Mouse (Mus musculus) MEL (cell line): ENCODE results near the gene Tpm1. TPM values are rescaled to one million over a fixed set of nuclear protein-coding genes. Genes with fewer than 3 reads are reported as not detected.

Experiments
- DNase-seq: peaks from one replicate; pipeline ENCODE4 v3.0.0; 2011; ENCODE audit warnings: low read depth, low spot score
- H3K27ac ChIP-seq: 2 replicates; pipeline ENCODE4 v1.5.1; 2012; ENCODE audit warnings: low read depth, mild to moderate bottlenecking, control low read depth, low read length, moderate library complexity; ENCODE audit not compliant: control insufficient read depth
- H3K27me3 ChIP-seq, 2 experiments: fragments of 150-350 bp in 1 of 2; sonication (generic) in 1 of 2; 2 replicates each; pipeline ENCODE4 v1.6.1; 2012; ENCODE audit warnings: low read length in 2 of 2, mild to moderate bottlenecking in 2 of 2, improper control_type of control experiment in 1 of 2, moderate library complexity in 1 of 2; ENCODE audit not compliant: insufficient read depth in 2 of 2, control insufficient read depth in 1 of 2
- H3K36me3 ChIP-seq, 2 experiments: 2 replicates each; pipeline ENCODE4 v1.6.1; 2012 to 2014; ENCODE audit warnings: low read length in 2 of 2, improper control_type of control experiment in 1 of 2, inconsistent platforms in 1 of 2, mild to moderate bottlenecking in 1 of 2; ENCODE audit not compliant: insufficient read depth in 2 of 2, control insufficient read depth in 1 of 2
- H3K4me1 ChIP-seq, 2 experiments: fragments of 150-350 bp in 1 of 2; sonication (generic) in 1 of 2; 2 replicates each; pipeline ENCODE4 v1.6.1; 2012; ENCODE audit warnings: low read length in 2 of 2, improper control_type of control experiment in 1 of 2, mild to moderate bottlenecking in 1 of 2; ENCODE audit not compliant: insufficient read depth in 2 of 2, control insufficient read depth in 1 of 2
- H3K4me3 ChIP-seq, 2 experiments: fragments of 150-350 bp in 1 of 2; sonication (generic) in 1 of 2; 2 replicates each; pipeline ENCODE4 v1.5.1; 2012; ENCODE audit warnings: low read depth in 2 of 2, low read length in 2 of 2, mild to moderate bottlenecking in 2 of 2, moderate library complexity in 2 of 2, control low read depth in 1 of 2, improper control_type of control experiment in 1 of 2; ENCODE audit not compliant: control insufficient read depth in 1 of 2, insufficient read depth in 1 of 2
- H3K79me2 ChIP-seq: 2 replicates; pipeline ENCODE4 v1.6.1; 2012; ENCODE audit warnings: mild to moderate bottlenecking, low read length, moderate library complexity; ENCODE audit not compliant: control insufficient read depth, poor library complexity, insufficient read depth
- H3K9ac ChIP-seq: 2 replicates; pipeline ENCODE4 v1.6.1; 2012; ENCODE audit warnings: low read depth, mild to moderate bottlenecking, control low read depth, low read length, moderate library complexity; ENCODE audit not compliant: control insufficient read depth, poor library complexity, severe bottlenecking
- H3K9me3 ChIP-seq: fragments of 150-350 bp; sonication (generic); replicated peaks from 2 replicates; pipeline ENCODE4 v1.6.1; 2012; ENCODE audit warnings: mild to moderate bottlenecking, low read length, improper control_type of control experiment, moderate library complexity; ENCODE audit not compliant: insufficient read depth
- BHLHE40 ChIP-seq: IDR thresholded peaks from 2 replicates; pipeline ENCODE4 v1.6.1; 2012; ENCODE audit warnings: low read depth, mild to moderate bottlenecking, inconsistent platforms, low read length, improper control_type of control experiment, borderline replicate concordance
- CHD1 ChIP-seq: IDR thresholded peaks from 2 replicates; pipeline ENCODE4 v1.6.1; 2012; ENCODE audit warnings: low read depth, mild to moderate bottlenecking, inconsistent platforms, low read length, improper control_type of control experiment
- CHD2 ChIP-seq: IDR thresholded peaks from 2 replicates; pipeline ENCODE4 v1.6.1; 2011; ENCODE audit warnings: low read length, improper control_type of control experiment
- CTCF ChIP-seq, 3 experiments: IDR thresholded peaks in 2 of 3; conservative IDR thresholded peaks in 1 of 3; 2 replicates each; pipeline ENCODE4 v1.5.1; 2011 to 2012; ENCODE audit warnings: low read length in 3 of 3, low read depth in 2 of 3, mild to moderate bottlenecking in 2 of 3, improper control_type of control experiment in 1 of 3, inconsistent platforms in 1 of 3, mixed read lengths in 1 of 3, moderate library complexity in 1 of 3; ENCODE audit not compliant: control insufficient read depth in 1 of 3, insufficient read depth in 1 of 3, poor library complexity in 1 of 3, severe bottlenecking in 1 of 3
- E2F4 ChIP-seq: IDR thresholded peaks from 2 replicates; pipeline ENCODE4 v1.6.1; 2011; ENCODE audit warnings: low read depth, low read length, improper control_type of control experiment, borderline replicate concordance
- ELF1 ChIP-seq: IDR thresholded peaks from 2 replicates; pipeline ENCODE4 v1.6.1; 2014; ENCODE audit warnings: low read depth, mild to moderate bottlenecking, inconsistent platforms, low read length, improper control_type of control experiment, moderate library complexity
- ETS1 ChIP-seq: IDR thresholded peaks from 2 replicates; pipeline ENCODE4 v1.6.1; 2012; ENCODE audit warnings: low read depth, mild to moderate bottlenecking, inconsistent platforms, low read length, improper control_type of control experiment, moderate library complexity
- GABPA ChIP-seq: IDR thresholded peaks from 2 replicates; pipeline ENCODE4 v1.6.1; 2012; ENCODE audit warnings: low read depth, mild to moderate bottlenecking, inconsistent platforms, low read length, improper control_type of control experiment, moderate library complexity
- GATA1 ChIP-seq: IDR thresholded peaks from 2 replicates; pipeline ENCODE4 v1.6.1; 2011; ENCODE audit warnings: low read depth, low read length, improper control_type of control experiment
- HCFC1 ChIP-seq: IDR thresholded peaks from 2 replicates; pipeline ENCODE4 v1.6.1; 2012; ENCODE audit warnings: low read depth, mild to moderate bottlenecking, inconsistent platforms, low read length, improper control_type of control experiment, moderate library complexity
- JUND ChIP-seq: IDR thresholded peaks from 2 replicates; pipeline ENCODE4 v1.6.1; 2011; ENCODE audit warnings: low read depth, mild to moderate bottlenecking, improper control_type of control experiment, low read length
- MAFK ChIP-seq: IDR thresholded peaks from 2 replicates; pipeline ENCODE4 v1.6.1; 2011; ENCODE audit warnings: low read depth, mild to moderate bottlenecking, low read length, improper control_type of control experiment, borderline replicate concordance
- MEF2A ChIP-seq: IDR thresholded peaks from 2 replicates; pipeline ENCODE4 v1.6.1; 2014; ENCODE audit warnings: low read depth, mild to moderate bottlenecking, inconsistent platforms, low read length, improper control_type of control experiment; ENCODE audit not compliant: poor library complexity, insufficient replicate concordance, severe bottlenecking; ENCODE audit errors: extremely low read depth
- MXI1 ChIP-seq: IDR thresholded peaks from 2 replicates; pipeline ENCODE4 v1.6.1; 2011; ENCODE audit warnings: mild to moderate bottlenecking, low read depth, low read length, improper control_type of control experiment
- MYC ChIP-seq: IDR thresholded peaks from 2 replicates; pipeline ENCODE4 v1.6.1; 2011; ENCODE audit warnings: low read depth, mild to moderate bottlenecking, low read length, improper control_type of control experiment, moderate library complexity
- NELFE ChIP-seq: IDR thresholded peaks from 2 replicates; pipeline ENCODE4 v1.6.1; 2011; ENCODE audit warnings: low read depth, low read length, improper control_type of control experiment
- POLR2A ChIP-seq, 2 experiments: IDR thresholded peaks; 2 replicates each; pipeline ENCODE4 v1.6.1; 2011 to 2012; ENCODE audit warnings: low read length in 2 of 2, mild to moderate bottlenecking in 2 of 2, control low read depth in 1 of 2, improper control_type of control experiment in 1 of 2, low read depth in 1 of 2, moderate library complexity in 1 of 2; ENCODE audit not compliant: control insufficient read depth in 1 of 2, insufficient read depth in 1 of 2, poor library complexity in 1 of 2
- POLR2AphosphoS5 ChIP-seq: IDR thresholded peaks from 2 replicates; pipeline ENCODE4 v1.6.1; 2012; ENCODE audit warnings: low read depth, borderline replicate concordance, mild to moderate bottlenecking, inconsistent platforms, low read length, moderate library complexity, mixed read lengths
- RCOR1 ChIP-seq: IDR thresholded peaks from 2 replicates; pipeline ENCODE4 v1.6.1; 2012; ENCODE audit warnings: low read depth, mild to moderate bottlenecking, inconsistent platforms, low read length, improper control_type of control experiment
- SIN3A ChIP-seq: IDR thresholded peaks from 2 replicates; pipeline ENCODE4 v1.6.1; 2012; ENCODE audit warnings: low read length, improper control_type of control experiment, inconsistent platforms
- TCF12 ChIP-seq: IDR thresholded peaks from 2 replicates; pipeline ENCODE4 v1.6.1; 2014; ENCODE audit warnings: low read depth, mild to moderate bottlenecking, inconsistent platforms, low read length, improper control_type of control experiment, moderate library complexity
- USF1 ChIP-seq: IDR thresholded peaks from 2 replicates; pipeline ENCODE4 v1.6.1; 2014; ENCODE audit warnings: low read depth, mild to moderate bottlenecking, inconsistent platforms, low read length, improper control_type of control experiment, moderate library complexity
- USF2 ChIP-seq, 2 experiments: IDR thresholded peaks; 2 replicates each; pipeline ENCODE4 v1.6.1; 2011 to 2012; ENCODE audit warnings: improper control_type of control experiment in 2 of 2, low read length in 2 of 2, borderline replicate concordance in 1 of 2, inconsistent platforms in 1 of 2, low read depth in 1 of 2, mild to moderate bottlenecking in 1 of 2; ENCODE audit not compliant: insufficient read depth in 1 of 2
- ZC3H11A ChIP-seq: IDR thresholded peaks from 2 replicates; pipeline ENCODE4 v1.6.1; 2012; ENCODE audit warnings: low read depth, mild to moderate bottlenecking, inconsistent platforms, low read length, improper control_type of control experiment
- ZNF384 ChIP-seq: IDR thresholded peaks from 2 replicates; pipeline ENCODE4 v1.6.1; 2012; ENCODE audit warnings: low read depth, mild to moderate bottlenecking, inconsistent platforms, low read length, improper control_type of control experiment
- polyA plus RNA-seq, 2 experiments: library from polyadenylated mRNA; stranded (reverse) in 1 of 2; unstranded in 1 of 2; fragments of >175 nt in 1 of 2; fragments of >200 nt in 1 of 2; gene quantifications; 2 replicates each; pipeline versions ENCODE4 v1.2.1 to v1.2.4; 2012; ENCODE audit warnings: low replicate concordance in 2 of 2, low read depth in 1 of 2; ENCODE audit not compliant: insufficient read length in 2 of 2, insufficient read depth in 1 of 2, missing spikeins in 1 of 2
- total RNA-seq: library from RNA; depleted of rRNA; stranded (reverse); fragments of 300-350 nt; gene quantifications from 2 replicates; pipeline ENCODE4 v1.2.3, GENCODE M21; 2012

Tpm1 gene
- total and polyA plus RNA-seq, 3 experiments = 38.2 to 113 TPM; not detected in 1

DNA sequence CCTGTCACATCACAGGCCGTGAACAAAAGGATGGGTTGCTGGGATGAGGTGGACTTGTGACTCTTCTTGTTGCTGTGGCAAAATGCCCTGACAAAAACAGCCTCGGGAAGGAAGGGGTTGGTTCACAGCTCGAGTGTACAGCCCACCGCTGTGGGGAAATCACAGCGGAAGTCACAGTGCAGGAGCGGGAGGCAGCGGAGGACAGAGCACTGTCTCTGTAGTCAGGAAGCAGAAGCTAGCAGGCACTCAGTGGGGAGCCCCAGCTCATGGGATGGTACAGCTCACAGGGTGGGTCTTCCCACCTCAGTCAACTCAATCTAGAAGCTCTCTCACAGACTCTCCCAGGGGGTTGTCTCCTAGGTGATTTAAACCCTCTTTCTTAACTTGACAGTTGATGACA is 63.8 kb downstream of the Tpm1 start:
- Histone ChIP-seq H3K79me2 (no peaks in the 10 kb centered on the region), H3K4me1 (peaks cover 10 to 30% of the 10 kb centered on the region in 2 experiments), H3K36me3 (peaks cover 0 to 29% of the 10 kb centered on the region in 2 experiments; a peak in 2 of 4 replicates), H3K27ac (no peak overlapping the region), H3K27me3 (no peaks in the 10 kb centered on the region), H3K4me3 (no peak overlapping the region), H3K9ac (no peak overlapping the region), H3K9me3 (no peaks in the 10 kb centered on the region)
- DNase-seq = no peak
- TF ChIP-seq RCOR1 = no peak
- no peak for TF ChIP-seq GABPA
- no peak for TF ChIP-seq POLR2A (IDR thresholded peaks at IDR 0.05; ENCODE audit: control insufficient read depth in 1 of 2, insufficient read depth in 1 of 2, low read depth in 1 of 2, low read length in 2 of 2, poor library complexity in 1 of 2)
- TF ChIP-seq MXI1 = no peak
- TF ChIP-seq NELFE = no peak
- no peak for TF ChIP-seq CHD1
- no peak for TF ChIP-seq E2F4
- TF ChIP-seq POLR2AphosphoS5 = no peak
- no peak for TF ChIP-seq BHLHE40
- no peak for TF ChIP-seq CHD2

DNA sequence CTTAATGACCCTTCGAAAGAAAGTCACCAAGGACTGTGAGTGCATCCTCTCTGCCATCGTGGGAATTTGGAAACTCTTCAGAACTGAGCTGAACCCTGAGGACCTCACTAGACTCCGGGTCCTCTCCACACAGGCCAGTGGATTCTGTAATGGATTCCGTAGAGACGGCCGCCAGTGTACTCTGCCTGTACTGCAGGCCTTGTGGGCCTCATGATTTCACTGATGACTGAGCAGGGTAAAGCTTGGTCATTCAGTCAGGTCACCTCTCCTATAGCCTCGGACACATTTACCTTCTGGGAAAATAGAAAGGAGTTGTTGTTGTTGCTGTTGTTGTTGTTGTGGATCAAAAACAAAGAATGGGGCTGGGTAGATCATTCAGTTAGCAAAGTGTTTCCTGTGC is 67.1 kb downstream of the Tpm1 start:
- H3K4me3 ChIP-seq = no peak overlapping the region
- DNase-seq = no peak
- TF ChIP-seq RCOR1 = no peak
- no peaks in the 10 kb centered on the region for H3K9me3 ChIP-seq
- H3K27me3 ChIP-seq = no peaks in the 10 kb centered on the region
- H3K9ac ChIP-seq = no peak overlapping the region
- H3K79me2 ChIP-seq = no peaks in the 10 kb centered on the region
- H3K4me1 ChIP-seq = peaks cover 3 to 6% of the 10 kb centered on the region in 2 experiments; a peak in 2 of 4 replicates
- peaks cover 0 to 6% of the 10 kb centered on the region in 2 experiments; a peak in 2 of 4 replicates for H3K36me3 ChIP-seq
- H3K27ac ChIP-seq = no peak overlapping the region

DNA sequence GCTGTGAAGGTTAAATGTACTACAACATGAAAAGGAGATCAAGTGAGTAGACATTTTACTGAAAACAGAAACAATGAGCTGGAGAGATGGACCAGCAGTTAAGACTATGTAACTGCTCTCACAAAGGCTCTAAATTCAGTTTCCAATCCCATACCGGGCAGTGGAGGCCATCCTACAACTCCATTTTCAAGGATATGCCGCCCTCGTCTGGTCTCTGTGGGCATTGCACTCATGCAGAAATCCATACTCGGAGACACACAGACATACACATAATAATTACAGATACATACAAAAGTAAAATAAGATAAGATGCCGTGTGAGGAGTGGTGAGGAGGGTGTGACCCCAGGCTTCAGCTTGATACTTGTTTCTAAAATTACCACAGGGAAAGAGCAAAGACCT is 68.7 kb downstream of the Tpm1 start:
- no peaks in the 10 kb centered on the region for H3K79me2 ChIP-seq
- H3K9ac ChIP-seq = no peak overlapping the region
- peaks cover 3 to 15% of the 10 kb centered on the region in 2 experiments; a peak in 3 of 4 replicates for H3K4me1 ChIP-seq
- no peak overlapping the region for H3K27ac ChIP-seq
- no peaks in the 10 kb centered on the region for H3K9me3 ChIP-seq
- H3K4me3 ChIP-seq = no peak overlapping the region
- DNase-seq = peak; percentile 88
- peaks cover 0 to 9% of the 10 kb centered on the region in 2 experiments; a peak in 2 of 4 replicates for H3K36me3 ChIP-seq
- no peaks in the 10 kb centered on the region for H3K27me3 ChIP-seq
- TF ChIP-seq CTCF (IDR thresholded peaks at IDR 0.05 in 2 of 3, conservative IDR thresholded peaks at IDR 0.05 in 1 of 3; ENCODE audit: control insufficient read depth in 1 of 3, insufficient read depth in 1 of 3, low read depth in 2 of 3, low read length in 3 of 3, poor library complexity in 1 of 3, severe bottlenecking in 1 of 3) (peak; percentile 79 to 97 (median 91)), ZC3H11A (peak; percentile 89), TCF12 (no peak), JUND (no peak), MXI1 (peak; percentile 45), USF2 (IDR thresholded peaks at IDR 0.05; ENCODE audit: borderline replicate concordance in 1 of 2, insufficient read depth in 1 of 2, low read depth in 1 of 2, low read length in 2 of 2) (no peak), GABPA (no peak), E2F4 (no peak), USF1 (no peak), MAFK (no peak), MYC (peak; percentile 39; the same call in 1 of the 2 replicates), HCFC1 (0 out of 2 replicates have a peak, but pooled peaks have one; percentile 18), MEF2A (no peak), POLR2A (IDR thresholded peaks at IDR 0.05; ENCODE audit: control insufficient read depth in 1 of 2, insufficient read depth in 1 of 2, low read depth in 1 of 2, low read length in 2 of 2, poor library complexity in 1 of 2) (no peak), ZNF384 (0 out of 2 replicates have a peak, but pooled peaks have one; percentile 14), GATA1 (no peak), SIN3A (peak; percentile 63; the same call in 1 of the 2 replicates), ELF1 (no peak), ETS1 (no peak)
